Mouse (Mus musculus) gastrocnemius, adult 2 months (tissue): ENCODE data around the gene H2-M5. TPM values are rescaled to one million over a fixed set of nuclear protein-coding genes. Genes with fewer than 3 reads are reported as not detected.
"Not testable (repeated sequence)": the region's sequence is repeated elsewhere in the genome, so short reads cannot be mapped to it uniquely, and the experiment has no call there.

Source experiments
- DNase-seq: peaks from one replicate; pipeline ENCODE4 v3.0.0; 2022
- H3K27ac ChIP-seq: fragments of 200-600 bp; 2 replicates; pipeline ENCODE4 v1.8.1; 2022; ENCODE audit warnings: mild to moderate bottlenecking
- H3K4me3 ChIP-seq: fragments of 200-600 bp; 2 replicates; pipeline ENCODE4 v1.8.1; 2022; ENCODE audit warnings: mild to moderate bottlenecking, moderate library complexity
- CTCF ChIP-seq: fragments of 200-600 bp; IDR thresholded peaks from 2 replicates; pipeline ENCODE4 v1.8.1; 2022; ENCODE audit warnings: antibody characterized with exemption, mild to moderate bottlenecking, moderate library complexity
- intact Hi-C: fragments of 180-260 bp; cut with DNase I; formaldehyde crosslinking; loops from one replicate; pipeline ENCODE4 v1.15.1; 2025
- total RNA-seq, 2 experiments: library from RNA; stranded (reverse); gene quantifications; 2 replicates each; pipeline ENCODE4 v1.2.3; 2021

The H2-M5 gene
- total RNA-seq, 2 experiments from 2014 or later = 0.10 TPM; not detected in 1

- no peak for TF ChIP-seq CTCF
- DNase-seq = no peak
- intact Hi-C loops = no loop called here
- Histone ChIP-seq H3K27ac (no peak overlapping the region), H3K4me3 (no peak overlapping the region)
Measured at GRCm38 (mm10) chr17:37008161-37008560, 18.8 kb upstream of the H2-M5 start.

- intact Hi-C loops = no loop called here
- Histone ChIP-seq H3K27ac (no peak overlapping the region), H3K4me3 (peak overlapping the region; percentile 78; the same call in 1 of the 2 replicates)
- no peak for DNase-seq
- no peak for TF ChIP-seq CTCF
Measured at GRCm38 (mm10) chr17:37003366-37003765, 14.0 kb upstream of the H2-M5 start.

GRCm38 (mm10) chr17:37002364-37003330, 13.3 kb upstream of the H2-M5 start:
- DNase-seq = peak; percentile 27
- peak overlapping the region; percentile 78 for H3K4me3 ChIP-seq
- intact Hi-C loops = no loop called here
- TF ChIP-seq CTCF = no peak
- H3K27ac ChIP-seq = peak overlapping the region; percentile 56

GRCm38 (mm10) chr17:37000863-37001262, 11.5 kb upstream of the H2-M5 start, which contains the start of gene Zfp57:
TSS of gene Zfp57 (plus strand) at chr17:37001163.
- no peak for DNase-seq
- Histone ChIP-seq H3K4me3 (no peak within 1 kb of the TSS), H3K27ac (no peak within 1 kb of the TSS)
- no peak for TF ChIP-seq CTCF
- intact Hi-C loops = no loop called here

- no peak for DNase-seq
- no peak for TF ChIP-seq CTCF
- intact Hi-C loops = no loop called here
- no peak overlapping the region for H3K27ac ChIP-seq
- H3K4me3 ChIP-seq = no peak overlapping the region
Measured at GRCm38 (mm10) chr17:36998477-36998876, 9.1 kb upstream of the H2-M5 start.

GRCm38 (mm10) chr17:36997033-36997735, 7.8 kb upstream of the H2-M5 start:
- DNase-seq = peak; percentile 82
- intact Hi-C loops = loop anchor here (1.0 to 2.0 kb wide), 2 partner anchors 50 to 82 kb away; no protein-coding TSS in a partner anchor
- no peak overlapping the region for H3K4me3 ChIP-seq
- H3K27ac ChIP-seq = no peak overlapping the region
- TF ChIP-seq CTCF = peak; percentile 87

- Histone ChIP-seq H3K4me3 (no peak overlapping the region), H3K27ac (no peak overlapping the region)
- DNase-seq = no peak
- intact Hi-C loops = no loop called here
- no peak for TF ChIP-seq CTCF
Measured at GRCm38 (mm10) chr17:36995448-36995847, 6.1 kb upstream of the H2-M5 start.

- Histone ChIP-seq H3K4me3 (no peak overlapping the region), H3K27ac (no peak overlapping the region)
- no peak for TF ChIP-seq CTCF
- intact Hi-C loops = no loop called here
- DNase-seq = no peak
Measured at GRCm38 (mm10) chr17:36994528-36994927, 5.2 kb upstream of the H2-M5 start.

- intact Hi-C loops = no loop called here
- no peak overlapping the region for H3K27ac ChIP-seq
- DNase-seq = no peak
- H3K4me3 ChIP-seq = no peak overlapping the region
- TF ChIP-seq CTCF = no peak
Measured at GRCm38 (mm10) chr17:36993770-36994325, 4.5 kb upstream of the H2-M5 start.

- no peak for DNase-seq
- no peak for TF ChIP-seq CTCF
- H3K4me3 ChIP-seq = no peak overlapping the region
- H3K27ac ChIP-seq = no peak overlapping the region
- intact Hi-C loops = no loop called here
Measured at GRCm38 (mm10) chr17:36992336-36993104, 3.2 kb upstream of the H2-M5 start.

GRCm38 (mm10) chr17:36990630-36991029, 1.3 kb upstream of the H2-M5 start:
- H3K27ac ChIP-seq, intact Hi-C loops, DNase-seq, H3K4me3 ChIP-seq: not testable (repeated sequence)

- no peak for TF ChIP-seq CTCF
- no peak overlapping the region for H3K27ac ChIP-seq
- no peak overlapping the region for H3K4me3 ChIP-seq
- intact Hi-C loops = no loop called here
- no peak for DNase-seq
Measured at GRCm38 (mm10) chr17:36988475-36988874, 862 bp downstream of the H2-M5 start.
